Mouse (Mus musculus) forebrain, embryonic 12.5 days (tissue): ENCODE results near the gene Gng3. TPM values are rescaled to one million over a fixed set of nuclear protein-coding genes. Genes with fewer than 3 reads are reported as not detected.

Experiments used
- ATAC-seq: fragments of 200-750 bp; cut with Nextera tagmentation; 2 replicates; pipeline ENCODE4 v1.8.0; 2017; ENCODE audit warnings: moderate TSS enrichment; ENCODE audit not compliant: low FRiP score
- H3K27ac ChIP-seq: fragments of 300-500 bp; sonication (generic); 2 replicates; pipeline ENCODE4 v1.5.1; 2016; ENCODE audit warnings: mild to moderate bottlenecking
- H3K27me3 ChIP-seq: fragments of 300-500 bp; sonication (generic); 2 replicates; pipeline ENCODE4 v1.6.1; 2016; ENCODE audit warnings: mild to moderate bottlenecking
- H3K36me3 ChIP-seq: fragments of 300-500 bp; sonication (generic); replicated peaks from 2 replicates; pipeline ENCODE4 v1.6.1; 2016; ENCODE audit warnings: mild to moderate bottlenecking
- H3K4me1 ChIP-seq: fragments of 300-500 bp; sonication (generic); 2 replicates; pipeline ENCODE4 v1.6.1; 2016
- H3K4me2 ChIP-seq: fragments of 300-500 bp; sonication (generic); 2 replicates; pipeline ENCODE4 v1.6.1; 2016; ENCODE audit warnings: mild to moderate bottlenecking, moderate library complexity
- H3K4me3 ChIP-seq: fragments of 300-500 bp; sonication (generic); replicated peaks from 2 replicates; pipeline ENCODE4 v1.5.1; 2016; ENCODE audit warnings: mild to moderate bottlenecking
- H3K9ac ChIP-seq: fragments of 300-500 bp; sonication (generic); 2 replicates; pipeline ENCODE4 v1.6.1; 2016; ENCODE audit warnings: mild to moderate bottlenecking
- H3K9me3 ChIP-seq: fragments of 300-500 bp; sonication (generic); 2 replicates; pipeline ENCODE4 v1.6.1; 2016
- WGBS: fragments of 180-500 bp; shearing (Covaris S2); methylation state at CpG from one replicate; pipeline ENCODE4 v1.1.7; 2016; 5-methylcytosine and 5-hydroxymethylcytosine counted together
- polyA plus RNA-seq: library from polyadenylated mRNA; unstranded; fragments of >200 nt; fragmentation: Nextera tagmentation; extraction: Ambion mirVana; gene quantifications from 2 replicates; pipeline ENCODE4 v1.2.1, GENCODE M21; 2016

Gng3 gene
- polyA plus RNA-seq, 1 experiment from 2014 or later = 131 TPM

- no peaks in the 10 kb centered on the region for H3K9me3 ChIP-seq
- H3K36me3 ChIP-seq = peaks cover 39% of the 10 kb centered on the region
- H3K4me3 ChIP-seq = peak within 1 kb of the TSS; percentile 99
- peak; percentile 96 for ATAC-seq
- H3K4me2 ChIP-seq = peak within 1 kb of the TSS; percentile 98
- H3K27me3 ChIP-seq = no peaks in the 10 kb centered on the region
- H3K4me1 ChIP-seq = peaks cover 55% of the 10 kb centered on the region
- WGBS = under 1% methylated on average over 73 of the region's 83 CpGs
- peak within 1 kb of the TSS; percentile 98 for H3K9ac ChIP-seq
- H3K27ac ChIP-seq = peak within 1 kb of the TSS; percentile 100
Measured at GRCm38 (mm10) chr19:8819596-8820423, 19.2 kb downstream of the Gng3 start, which contains the start of gene Hnrnpul2. Gene Hnrnpul2, plus strand, starts transcription at chr19:8820010.

GRCm38 (mm10) chr19:8818801-8819595, 20.0 kb downstream of the Gng3 start, which contains the start of gene Ttc9c:
Gene Ttc9c, minus strand, starts transcription at chr19:8819333.
- Histone ChIP-seq H3K9me3 (no peaks in the 10 kb centered on the region), H3K27me3 (no peaks in the 10 kb centered on the region), H3K36me3 (peaks cover 38% of the 10 kb centered on the region), H3K4me3 (peak within 1 kb of the TSS; percentile 99), H3K4me1 (peaks cover 55% of the 10 kb centered on the region), H3K27ac (peak within 1 kb of the TSS; percentile 100), H3K4me2 (peak within 1 kb of the TSS; percentile 98), H3K9ac (peak within 1 kb of the TSS; percentile 98)
- WGBS = under 1% methylated on average over 33 of the region's 33 CpGs
- peak; percentile 94 for ATAC-seq

- WGBS = 29% methylated on average over 14 of the region's 14 CpGs
- Histone ChIP-seq H3K4me1 (peaks cover 53% of the 10 kb centered on the region), H3K9ac (peak overlapping the region; percentile 87), H3K36me3 (peaks cover 37% of the 10 kb centered on the region), H3K4me3 (peak overlapping the region; percentile 99), H3K9me3 (no peaks in the 10 kb centered on the region), H3K4me2 (peak overlapping the region; percentile 98), H3K27ac (peak overlapping the region; percentile 100), H3K27me3 (no peaks in the 10 kb centered on the region)
- ATAC-seq = no peak
Measured at GRCm38 (mm10) chr19:8818301-8818798, 20.6 kb downstream of the Gng3 start.

DNA sequence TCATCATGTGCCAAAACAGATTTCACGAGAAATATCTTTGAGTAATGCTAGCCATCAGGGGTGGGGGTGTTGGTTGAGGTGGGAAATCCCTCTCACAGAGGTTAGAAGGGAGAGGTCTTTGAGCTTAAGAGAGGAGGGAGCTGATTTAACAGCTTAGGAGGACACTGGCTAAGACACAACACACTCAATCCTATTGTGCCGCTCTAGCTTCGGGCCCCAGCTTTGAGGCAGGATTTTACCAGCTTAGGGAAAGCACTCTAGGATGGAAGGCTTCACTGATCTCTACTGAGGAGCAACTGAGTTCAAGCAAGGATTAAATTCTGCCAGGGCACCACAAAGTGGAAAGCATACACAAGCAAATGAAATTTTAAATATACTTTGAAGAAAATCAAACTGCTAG, 22.0 kb downstream of the Gng3 start:
- H3K9ac ChIP-seq = peak overlapping the region; percentile 30
- 0 out of 2 replicates have a peak overlapping the region, but pooled peaks have one; percentile 12 for H3K4me3 ChIP-seq
- peak overlapping the region; percentile 35 for H3K4me2 ChIP-seq
- no peak for ATAC-seq
- WGBS = 46% methylated on average over 3 of the region's 3 CpGs
- H3K27me3 ChIP-seq = no peaks in the 10 kb centered on the region
- no peaks in the 10 kb centered on the region for H3K9me3 ChIP-seq
- H3K4me1 ChIP-seq = peaks cover 40% of the 10 kb centered on the region
- H3K36me3 ChIP-seq = peaks cover 42% of the 10 kb centered on the region
- no peak overlapping the region for H3K27ac ChIP-seq

- WGBS = 80% methylated on average over 11 of the region's 11 CpGs
- Histone ChIP-seq H3K27ac (no peak overlapping the region), H3K27me3 (no peaks in the 10 kb centered on the region), H3K36me3 (peaks cover 51% of the 10 kb centered on the region), H3K4me2 (no peak overlapping the region), H3K4me1 (peaks cover 33% of the 10 kb centered on the region), H3K9ac (0 out of 2 replicates have a peak overlapping the region, but pooled peaks have one; percentile 38), H3K9me3 (no peaks in the 10 kb centered on the region), H3K4me3 (no peak overlapping the region)
- ATAC-seq = no peak
Measured at GRCm38 (mm10) chr19:8815812-8816211, 23.2 kb downstream of the Gng3 start.

DNA sequence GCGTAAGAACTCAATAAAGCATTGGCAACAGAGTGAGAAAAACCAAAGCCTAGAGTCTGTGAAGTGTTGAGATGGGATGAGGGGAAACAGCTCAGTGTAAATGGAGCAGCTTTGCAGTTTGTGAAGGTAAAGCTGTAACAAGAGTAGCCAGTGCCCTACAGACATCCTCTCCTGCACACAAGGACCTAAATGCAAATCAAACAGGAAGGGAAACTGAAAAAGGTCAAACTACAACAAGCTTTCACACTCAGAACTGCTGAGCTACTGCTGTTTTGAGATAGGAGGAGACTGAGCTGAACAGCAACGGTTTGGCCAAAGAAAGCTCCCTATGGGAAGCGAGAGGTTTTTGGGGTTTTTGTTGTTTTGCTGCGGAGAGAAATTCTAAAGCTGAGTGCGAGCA, 32.2 kb downstream of the Gng3 start:
- Histone ChIP-seq H3K4me2 (no peak overlapping the region), H3K27me3 (no peaks in the 10 kb centered on the region), H3K9ac (no peak overlapping the region), H3K9me3 (no peaks in the 10 kb centered on the region), H3K36me3 (peaks cover 69% of the 10 kb centered on the region), H3K27ac (no peak overlapping the region), H3K4me3 (no peak overlapping the region), H3K4me1 (peaks cover 15% of the 10 kb centered on the region)
- WGBS = 97% methylated on average over 5 of the region's 5 CpGs
- ATAC-seq = no peak

- H3K4me2 ChIP-seq = no peak overlapping the region
- H3K27ac ChIP-seq = no peak overlapping the region
- H3K9ac ChIP-seq = 0 out of 2 replicates have a peak overlapping the region, but pooled peaks have one; percentile 7
- ATAC-seq = no peak
- WGBS = 91% methylated on average over 11 of the region's 11 CpGs
- H3K4me1 ChIP-seq = peaks cover 19% of the 10 kb centered on the region
- H3K9me3 ChIP-seq = no peaks in the 10 kb centered on the region
- H3K27me3 ChIP-seq = no peaks in the 10 kb centered on the region
- H3K4me3 ChIP-seq = no peak overlapping the region
- H3K36me3 ChIP-seq = peaks cover 48% of the 10 kb centered on the region
Measured at GRCm38 (mm10) chr19:8803879-8804660, 34.9 kb downstream of the Gng3 start.

DNA sequence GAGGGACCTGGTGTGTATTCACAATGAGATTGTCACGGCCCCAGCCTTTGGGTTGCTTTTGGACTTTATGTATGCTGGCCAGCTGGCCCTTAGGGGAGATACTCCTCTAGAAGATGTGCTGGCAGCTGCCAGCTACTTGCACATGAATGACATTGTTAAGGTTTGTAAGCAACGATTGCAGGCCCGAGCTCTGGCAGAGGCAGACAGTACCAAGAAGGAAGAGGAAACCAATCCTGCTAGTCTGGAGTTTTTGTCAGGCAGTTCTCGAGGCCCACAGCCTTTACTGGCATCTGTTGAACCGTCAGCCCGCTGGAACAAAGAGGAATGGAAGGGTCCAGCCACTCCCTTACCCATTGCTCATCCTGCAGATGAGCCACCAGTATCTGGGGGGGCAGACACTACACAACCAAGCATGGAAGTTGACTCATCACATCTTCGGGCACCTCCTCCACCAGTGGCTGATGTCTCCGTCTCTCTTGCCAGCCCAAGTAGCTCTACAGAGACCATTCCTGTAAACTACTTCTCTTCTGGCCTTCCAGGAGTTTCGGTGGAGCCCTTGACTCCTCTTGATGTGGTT, 35.7 kb downstream of the Gng3 start:
- peaks cover 43% of the 10 kb centered on the region for H3K36me3 ChIP-seq
- no peaks in the 10 kb centered on the region for H3K27me3 ChIP-seq
- H3K9me3 ChIP-seq = no peaks in the 10 kb centered on the region
- peaks cover 19% of the 10 kb centered on the region for H3K4me1 ChIP-seq
- no peak for ATAC-seq
- 92% methylated on average over 9 of the region's 9 CpGs for WGBS
- H3K9ac ChIP-seq = 0 out of 2 replicates have a peak overlapping the region, but pooled peaks have one; percentile 7
- no peak overlapping the region for H3K4me3 ChIP-seq
- H3K27ac ChIP-seq = no peak overlapping the region
- H3K4me2 ChIP-seq = peak overlapping the region; percentile 65

DNA sequence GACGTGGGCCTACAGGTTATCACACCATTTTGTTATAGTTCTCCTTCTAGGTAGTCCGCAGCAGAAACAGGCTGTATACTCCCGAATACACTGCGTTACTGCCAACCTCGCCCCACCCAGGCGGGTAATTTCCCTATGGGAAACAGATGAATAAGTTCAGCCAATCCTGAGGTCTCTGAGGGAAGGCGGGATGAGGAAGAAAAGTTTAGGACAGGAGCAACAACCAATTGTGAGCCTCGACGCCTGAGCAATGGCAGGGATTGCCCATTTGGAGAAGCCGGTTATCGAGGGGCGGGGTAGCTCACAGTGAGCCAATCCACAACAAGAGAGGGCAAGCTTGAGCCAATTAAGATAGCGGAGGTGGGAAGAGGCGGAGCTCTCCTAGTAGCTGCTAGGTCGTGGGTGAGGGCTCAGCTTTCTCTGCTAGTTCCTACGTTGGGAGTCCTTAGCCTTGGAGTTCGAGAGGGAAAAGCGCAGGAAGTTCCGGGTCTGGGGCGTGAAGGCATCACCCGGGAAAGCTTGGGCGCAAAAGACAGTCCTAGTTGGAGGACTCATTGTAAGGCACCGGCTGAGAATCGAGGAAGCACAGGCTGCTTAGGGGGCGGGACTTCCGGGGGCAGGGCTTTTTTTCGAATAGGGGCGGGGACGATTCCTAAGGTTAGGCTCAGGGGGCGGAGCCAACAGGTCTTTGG, 36.7 kb downstream of the Gng3 start, which contains the start of gene Zbtb3:
Zbtb3 (plus strand) TSS at position 426 of the 692 bp plus-strand sequence.
- H3K9ac ChIP-seq = peak within 1 kb of the TSS; percentile 58
- H3K4me3 ChIP-seq = peak within 1 kb of the TSS; percentile 61
- WGBS = under 1% methylated on average over 30 of the region's 30 CpGs

GRCm38 (mm10) chr19:8798947-8799315, 40.1 kb downstream of the Gng3 start:
- Histone ChIP-seq H3K27me3 (no peaks in the 10 kb centered on the region), H3K4me2 (peak overlapping the region; percentile 82), H3K27ac (no peak overlapping the region), H3K9ac (no peak overlapping the region), H3K36me3 (peaks cover 21% of the 10 kb centered on the region), H3K4me1 (peaks cover 28% of the 10 kb centered on the region), H3K4me3 (no peak overlapping the region), H3K9me3 (no peaks in the 10 kb centered on the region)
- ATAC-seq = no peak

More for the DNA sequence above, 36.7 kb downstream of the Gng3 start, which contains the start of gene Zbtb3:
- peak within 1 kb of the TSS; percentile 65 for H3K4me2 ChIP-seq
- H3K9me3 ChIP-seq = no peaks in the 10 kb centered on the region
- peaks cover 33% of the 10 kb centered on the region for H3K36me3 ChIP-seq
- peaks cover 25% of the 10 kb centered on the region for H3K4me1 ChIP-seq
- peak within 1 kb of the TSS; percentile 90 for H3K27ac ChIP-seq
- H3K27me3 ChIP-seq = no peaks in the 10 kb centered on the region
- ATAC-seq = peak; percentile 98
